ENCODE assay signal across 28 mouse cellular contexts in genomic region chr9:56884328-56884727, GRCm38 (mm10). TPM values are rescaled to one million over a fixed set of nuclear protein-coding genes. Genes with fewer than 3 reads are reported as not detected.
"Had no signal": no experiment of that assay in that cellular context is flagged by ENCODE, and none has a peak within 500 bp of the region (broad histone marks: within the 10 kb centered on the region; RNA-seq: fewer than 3 reads in every experiment).

No protein-coding gene starts in this region.

- ATAC-seq: liver, embryonic 12.5 days; liver, postnatal 0 days; lung, postnatal 0 days; midbrain, embryonic 13.5 days; midbrain, embryonic 15.5 days; midbrain, embryonic 16.5 days had no signal

- DNase-seq: left cerebral cortex, postnatal 4 days; liver; liver, embryonic 13.5 days; liver, postnatal 0 days; lung, adult 18-20 months; lung, adult 2 months; lung, embryonic 14.5 days; lung, postnatal 10 days; lung, postnatal 14 days; lung, postnatal 36 days; lung, postnatal 4 days; midbrain, embryonic 14.5 days had no signal

RNA-seq across cellular contexts. Expression of gene Cspg4, which starts 19.5 kb away (rescaled TPM):
- total RNA-seq: megakaryocyte progenitor cell, adult 5-6 weeks; megakaryocyte, adult 5-6 weeks; megakaryocyte-erythroid progenitor cell, adult 5-6 weeks; monocyte, adult 5-6 weeks had no signal

RNA-seq across cellular contexts. Expression of gene Odf3l1, which starts 19.8 kb away (rescaled TPM):
- total RNA-seq: left cerebral cortex, adult 2 months; left cerebral cortex, postnatal 10 days; left cerebral cortex, postnatal 14 days; left cerebral cortex, postnatal 25 days; left cerebral cortex, postnatal 36 days; left cerebral cortex, postnatal 4 days; liver, adult 2 months; megakaryocyte progenitor cell, adult 5-6 weeks; megakaryocyte, adult 5-6 weeks; megakaryocyte-erythroid progenitor cell, adult 5-6 weeks; midbrain, postnatal 0 days; monocyte, adult 5-6 weeks had no signal
